Mouse (Mus musculus): ENCODE measurements around the gene Grn.

GRCm38 (mm10) chr11:102405544-102406285 is 24.4 kb upstream of the Grn start:
- TF ChIP-seq CTCF (IDR thresholded peaks at IDR 0.05; ENCODE audit: low read depth), result no peak
- TF ChIP-seq EP300 (IDR thresholded peaks at IDR 0.05; ENCODE audit: low read depth), result no peak
